Mouse (Mus musculus): ENCODE measurements around the gene Insig2.

DNA sequence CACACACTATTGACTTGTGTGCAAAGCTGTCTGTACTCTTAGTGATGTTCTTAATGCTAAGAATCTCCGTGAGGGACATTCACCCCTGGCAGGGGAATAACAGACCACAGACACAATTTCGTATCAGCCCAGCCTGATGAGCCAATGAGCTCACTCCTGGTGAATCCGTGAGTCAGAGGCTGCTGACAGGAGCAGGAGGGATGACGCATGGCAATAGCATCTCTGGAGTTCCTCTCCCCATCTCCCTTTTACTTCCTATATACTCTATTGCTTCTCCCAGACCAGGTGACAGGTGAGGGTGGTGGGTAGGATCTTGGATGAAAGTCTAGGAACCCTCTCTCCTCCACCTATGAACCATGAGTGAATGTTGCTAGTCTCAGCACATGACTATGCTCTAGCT lies 28.2 kb upstream of the Insig2 start:
- TF ChIP-seq POLR2A (IDR thresholded peaks at IDR 0.05; ENCODE audit: low read depth, low read length) (no peak), CTCF (IDR thresholded peaks at IDR 0.05; ENCODE audit: extremely low read depth, insufficient read depth, insufficient read length, insufficient replicate concordance) (no peak)

All from spleen, adult 2 months (tissue).